Mouse (Mus musculus) hematopoietic stem cell, adult 5-6 weeks (primary cell): ENCODE results near the gene Vmn2r9. TPM values are rescaled to one million over a fixed set of nuclear protein-coding genes. Genes with fewer than 3 reads are reported as not detected.
A peak's percentile ranks its signal among the peaks of the same experiment; 100 is the strongest.
"Not testable (repeated sequence)": the region's sequence is repeated elsewhere in the genome, so short reads cannot be mapped to it uniquely, and the experiment has no call there.

ENCODE experiments used
- ATAC-seq, 2 experiments: fragments of 125-278 bp in 1 of 2; replicated peaks in 1 of 2; 2 replicates each; pipeline ENCODE4 v1.8.0; 2016 to 2017; ENCODE audit warnings: inconsistent platforms in 2 of 2, mild to moderate bottlenecking in 2 of 2, moderate number of reproducible peaks in 2 of 2, low read depth in 1 of 2, moderate TSS enrichment in 1 of 2; ENCODE audit not compliant: low FRiP score in 2 of 2, poor library complexity in 2 of 2, severe bottlenecking in 2 of 2, insufficient read depth in 1 of 2, low TSS enrichment in 1 of 2
- total RNA-seq: library from RNA; stranded (forward); fragments of 172-1452, 232-1000 nt; gene quantifications from 2 replicates; pipeline ENCODE4 v1.2.3, GENCODE M21; 2017

The Vmn2r9 gene
- total RNA-seq = not detected in 2 replicates

DNA sequence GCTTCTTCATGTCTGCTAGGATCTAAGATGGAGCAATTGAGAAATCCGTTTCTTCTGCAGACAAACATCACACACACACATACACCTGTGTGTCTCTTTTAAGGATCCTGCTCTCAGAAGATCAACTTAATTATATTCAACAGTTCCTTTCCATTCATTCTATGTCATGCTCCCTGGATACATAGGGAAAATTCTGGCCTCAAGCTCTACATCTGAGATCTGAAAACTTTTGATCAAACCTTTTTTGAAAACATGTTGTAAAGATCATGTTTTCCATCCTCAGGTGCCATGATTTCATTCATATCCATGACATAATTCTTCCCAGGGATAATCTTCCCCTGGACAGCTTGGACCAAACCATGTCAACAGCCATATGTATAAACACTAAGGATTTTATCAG is at the start of gene Vmn2r9:
Gene Vmn2r9 (minus strand): TSS at position 101 of the 400 bp plus-strand sequence.
- not testable (repeated sequence) for ATAC-seq

DNA sequence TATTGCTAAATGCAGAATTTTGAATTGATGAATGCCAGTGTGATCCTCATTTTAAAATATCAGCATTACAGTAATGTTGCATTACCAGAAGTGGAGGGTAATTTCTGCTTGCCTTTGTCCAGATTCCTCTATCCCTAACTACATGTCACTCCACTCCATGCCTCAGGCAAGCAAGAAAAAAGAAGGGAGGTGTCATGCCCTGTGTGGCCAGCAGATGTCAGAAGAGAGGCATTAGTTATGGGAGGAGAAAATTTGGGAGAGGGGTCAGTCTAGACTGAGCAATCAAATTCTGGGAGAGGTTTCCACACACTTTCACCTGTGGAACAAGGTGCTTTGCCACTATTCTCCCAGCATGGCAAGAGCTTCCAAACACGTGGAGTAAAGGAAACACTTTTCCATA is 14.3 kb upstream of the Vmn2r9 start:
- ATAC-seq = peak; percentile 53 to 74; a peak in 3 of 4 replicates

DNA sequence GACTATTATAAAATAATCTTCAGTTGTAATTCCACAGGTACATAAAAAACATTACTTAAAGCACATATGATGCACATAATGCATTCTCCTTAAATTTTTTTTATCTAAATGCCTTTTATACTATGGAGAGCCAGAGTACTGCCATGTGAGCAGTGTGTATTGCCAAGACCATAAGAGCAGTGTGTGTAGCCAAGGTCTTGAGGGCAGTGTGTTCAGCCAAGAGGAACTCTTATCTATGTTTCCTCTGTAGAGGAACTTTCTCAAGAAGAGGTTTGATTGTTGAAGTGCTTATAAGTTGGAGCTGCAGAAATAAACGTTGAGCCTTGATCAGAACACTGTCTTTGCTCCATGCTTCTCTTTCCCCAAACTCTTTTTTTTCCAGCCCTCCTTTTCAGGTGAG is 2.9 kb downstream of the Vmn2r9 start:
- ATAC-seq = no peak

DNA sequence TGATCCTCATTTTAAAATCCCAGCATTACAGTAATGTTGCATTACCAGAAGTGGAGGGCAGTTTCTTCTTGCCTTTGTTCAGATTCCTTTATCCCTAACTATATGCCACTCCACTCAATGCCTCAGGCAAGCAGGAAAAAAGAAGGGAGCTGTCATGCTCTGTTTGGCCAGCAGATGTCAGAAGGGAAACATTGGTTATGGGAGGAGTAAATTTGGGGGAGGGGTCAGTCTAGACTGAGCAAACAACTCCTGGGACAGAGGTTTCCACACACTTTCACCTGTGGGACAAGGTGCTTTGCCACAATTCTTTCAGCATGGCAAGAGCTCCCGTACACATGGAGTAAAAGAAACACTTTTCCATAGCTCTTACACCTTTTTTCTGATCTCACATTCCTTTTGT is 16.2 kb downstream of the Vmn2r9 start:
- ATAC-seq = no peak

DNA sequence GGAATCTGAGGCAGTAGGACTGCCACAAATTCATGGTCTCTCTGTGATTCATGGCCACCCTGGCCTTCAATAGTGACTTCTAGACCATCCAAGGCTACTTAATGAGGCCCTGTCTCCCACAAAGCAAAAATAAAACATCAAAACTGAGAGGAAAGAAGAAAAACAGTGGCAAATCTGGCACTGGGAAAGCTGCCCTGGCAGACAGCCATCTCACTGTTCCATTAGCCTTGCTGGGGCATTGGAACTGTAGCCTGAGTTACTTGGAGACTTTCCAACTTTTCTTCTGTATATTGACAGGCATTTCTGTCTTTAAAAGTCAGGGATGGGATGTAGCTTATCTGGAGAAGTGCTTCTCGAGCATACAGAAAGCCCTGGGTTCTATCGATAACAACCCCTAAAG is 29.1 kb downstream of the Vmn2r9 start:
- no peak for ATAC-seq

DNA sequence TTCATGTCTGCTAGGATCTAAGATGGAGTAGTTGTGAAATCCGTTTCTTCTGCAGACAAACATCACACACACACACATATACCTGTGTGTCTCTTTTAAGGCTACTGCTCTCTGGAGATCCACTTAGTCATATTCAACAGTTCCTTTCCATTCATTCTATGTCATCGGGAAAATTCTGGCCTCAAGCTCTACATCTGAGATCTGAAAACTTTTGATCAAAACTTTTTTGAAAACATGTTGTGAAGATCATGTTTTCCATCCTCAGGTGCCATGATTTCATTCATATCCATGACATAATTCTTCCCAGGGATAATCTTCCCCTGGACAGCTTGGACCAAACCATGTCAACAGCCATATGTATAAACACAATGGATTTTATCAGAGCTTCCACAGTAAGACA is 43.7 kb downstream of the Vmn2r9 start, which contains the start of gene Vmn2r8:
Gene Vmn2r8 (minus strand): TSS at position 101 of the 400 bp plus-strand sequence.
- not testable (repeated sequence) for ATAC-seq

DNA sequence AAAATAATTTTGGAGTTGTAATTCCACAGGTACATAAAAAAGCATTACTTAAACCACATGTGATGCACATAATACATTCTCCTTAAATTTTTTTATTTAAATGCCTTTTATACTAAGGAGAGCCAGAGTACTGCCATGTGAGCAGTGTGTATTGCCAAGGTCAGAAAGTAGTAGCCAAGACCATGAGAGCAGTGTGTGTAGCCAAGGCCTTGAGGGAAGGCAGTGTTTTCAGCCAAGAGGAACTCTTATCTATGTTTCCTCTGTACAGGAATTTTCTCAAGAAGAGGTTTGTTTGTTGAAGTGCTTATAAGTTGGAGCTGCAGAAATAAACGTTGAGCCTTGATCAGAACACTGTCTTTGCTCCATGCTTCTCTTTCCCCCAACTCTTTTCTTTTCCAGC is 48.8 kb downstream of the Vmn2r9 start:
- no peak for ATAC-seq

DNA sequence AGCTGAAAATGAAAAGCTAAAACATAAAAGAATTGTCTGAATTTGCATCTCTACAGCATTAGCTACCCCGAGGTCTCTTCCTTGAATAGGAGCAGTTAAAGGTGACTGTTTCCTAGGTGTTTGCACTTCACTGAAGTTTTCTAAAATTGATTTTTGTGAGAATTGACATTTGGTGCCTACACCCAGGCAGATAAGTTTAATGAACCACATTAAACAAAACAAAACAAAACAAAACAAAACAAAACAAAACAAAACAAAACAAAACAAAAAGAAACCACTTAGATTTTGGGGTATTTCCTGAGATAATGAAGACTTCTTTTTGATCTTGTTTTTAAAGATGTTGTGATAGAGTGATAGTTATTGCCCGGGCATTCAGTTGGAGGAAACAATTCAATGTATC is 57.1 kb downstream of the Vmn2r9 start, which contains the start of gene Tmed11:
Gene Tmed11 (minus strand): TSS at position 101 of the 400 bp plus-strand sequence.
- ATAC-seq = not testable (repeated sequence)

DNA sequence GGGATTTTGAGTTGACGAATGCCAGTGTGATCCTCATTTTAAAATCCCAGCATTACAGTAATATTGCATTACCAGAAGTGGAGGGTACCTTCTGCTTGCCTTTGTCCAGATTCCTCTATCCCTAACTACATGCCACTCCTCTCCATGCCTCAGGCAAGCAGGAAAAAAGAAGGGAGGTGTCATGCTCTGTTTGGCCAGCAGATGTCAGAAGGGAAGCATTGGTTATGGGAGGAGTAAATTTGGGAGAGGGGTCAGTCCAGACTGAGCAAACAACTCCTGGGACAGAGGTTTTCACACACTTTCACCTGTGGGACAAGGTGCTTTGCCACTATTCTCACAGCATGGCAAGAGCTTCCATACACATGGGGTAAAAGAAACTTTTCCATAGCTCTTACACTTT is 62.0 kb downstream of the Vmn2r9 start:
- ATAC-seq = 0 out of 4 replicates have a peak, but pooled peaks of 1 of the 2 experiments have one; percentile 17

Other genes starting within 250 kb of the Vmn2r9 start
- gene Gak, start 222.8 kb downstream of the Vmn2r9 start, total RNA-seq = 91.3 and 96.3 TPM in 2 replicates
- 16.2 and 23.0 TPM in 2 replicates for gene Tmem175, start 222.8 kb downstream of the Vmn2r9 start, total RNA-seq
- gene Idua, start 192.3 kb downstream of the Vmn2r9 start, total RNA-seq = 8.6 and 10.9 TPM in 2 replicates
- gene Dgkq, start 182.9 kb downstream of the Vmn2r9 start, total RNA-seq = 4.7 and 23.1 TPM in 2 replicates
- 1.1 and 1.8 TPM in 2 replicates for gene Slc26a1, start 177.0 kb downstream of the Vmn2r9 start, total RNA-seq
- gene Fgfrl1, start 160.2 kb downstream of the Vmn2r9 start, total RNA-seq = 3.5 and 5.0 TPM in 2 replicates
- gene Rnf212, start 77.6 kb downstream of the Vmn2r9 start, total RNA-seq = not detected in 2 replicates
- not detected in 2 replicates for gene Tmed11, start 57.2 kb downstream of the Vmn2r9 start, total RNA-seq
- not detected in 2 replicates for gene Vmn2r8, start 43.8 kb downstream of the Vmn2r9 start, total RNA-seq
- not detected in 2 replicates for gene Vmn2r10, start 153.9 kb upstream of the Vmn2r9 start, total RNA-seq
- not detected in 2 replicates for gene Vmn2r11, start 207.0 kb upstream of the Vmn2r9 start, total RNA-seq
- gene Vmn2r12, start 245.3 kb upstream of the Vmn2r9 start, total RNA-seq = not detected in 2 replicates